Comparison of ENCODE assay signal across 9 mouse cellular contexts in genomic region chr3:127457761-127458419, GRCm38 (mm10). TPM values are rescaled to one million over a fixed set of nuclear protein-coding genes. Genes with fewer than 3 reads are reported as not detected.
DNase-seq lines count a peak whose midpoint lies in the region; ATAC-seq and TF ChIP-seq lines count a peak whose summit lies in the region.
"Had no signal": no experiment of that assay in that cellular context is flagged by ENCODE, and none has a peak within 500 bp of the region (broad histone marks: within the 10 kb centered on the region; RNA-seq: fewer than 3 reads in every experiment).

No protein-coding gene starts in this region.

- no peaks in the 10 kb centered on the region for H3K9me3 ChIP-seq in hindbrain, postnatal 0 days (ENCODE audit: low read length)
- no peaks in the 10 kb centered on the region for H3K9me3 ChIP-seq in hindbrain, embryonic 14.5 days (ENCODE audit: control insufficient read depth, low read length)
- no peaks in the 10 kb centered on the region for H3K9me3 ChIP-seq in ES-Bruce4 (replicated peaks; ENCODE audit: control insufficient read depth, insufficient read depth, low read length, poor library complexity, severe bottlenecking)
- H3K9me3 ChIP-seq: hindbrain, embryonic 15.5 days; megakaryocyte, embryonic 14.5 days had no signal

- H3K27ac ChIP-seq in hindbrain, postnatal 0 days = no peak overlapping the region
- H3K27ac ChIP-seq in hindbrain, embryonic 14.5 days = no peak overlapping the region
- H3K27ac ChIP-seq in ES-Bruce4 (ENCODE audit: insufficient read depth, low read length) = peak overlapping the region; percentile 73
- no peak overlapping the region for H3K27ac ChIP-seq in liver, adult 2 months (replicated peaks; ENCODE audit: insufficient read depth, low read depth, low read length)
- H3K27ac ChIP-seq: hindbrain, embryonic 15.5 days had no signal

- peak; percentile 17; the same call in 1 of the 2 replicates for TF ChIP-seq CTCF in hindbrain, postnatal 0 days (IDR thresholded peaks at IDR 0.05; ENCODE audit: low read depth)
- TF ChIP-seq CTCF in ES-Bruce4 (IDR thresholded peaks at IDR 0.05; ENCODE audit: low read depth, low read length) (peak; percentile 25), Patski (IDR thresholded peaks at IDR 0.05) (peak; percentile 62)
- no peak for TF ChIP-seq CTCF in liver, adult 2 months (IDR thresholded peaks at IDR 0.05; ENCODE audit: low read depth, low read length)

- H3K27me3 ChIP-seq in hindbrain, postnatal 0 days (ENCODE audit: insufficient read depth, low read length) = no peaks in the 10 kb centered on the region
- no peaks in the 10 kb centered on the region for H3K27me3 ChIP-seq in hindbrain, embryonic 14.5 days (ENCODE audit: control insufficient read depth, insufficient read depth, low read length)
- H3K27me3 ChIP-seq in ES-Bruce4 (ENCODE audit: control insufficient read depth, insufficient read depth, low read length, poor library complexity, severe bottlenecking) = no peaks in the 10 kb centered on the region
- H3K27me3 ChIP-seq in Patski = no peaks in the 10 kb centered on the region
- H3K27me3 ChIP-seq in liver, adult 2 months (ENCODE audit: control insufficient read depth, insufficient read depth, low read length) = no peaks in the 10 kb centered on the region
- H3K27me3 ChIP-seq: hindbrain, embryonic 15.5 days had no signal

- H3K79me2 ChIP-seq in liver, adult 2 months (ENCODE audit: control insufficient read depth, insufficient read depth, low read length) = no peaks in the 10 kb centered on the region

- no peak overlapping the region for H3K4me2 ChIP-seq in hindbrain, postnatal 0 days (ENCODE audit: low read depth, low read length)
- no peak overlapping the region for H3K4me2 ChIP-seq in hindbrain, embryonic 14.5 days (replicated peaks)
- H3K4me2 ChIP-seq: hindbrain, embryonic 15.5 days had no signal

- ATAC-seq in hindbrain, postnatal 0 days = no peak
- no peak for ATAC-seq in hindbrain, embryonic 14.5 days (ENCODE audit: low FRiP score)
- ATAC-seq in Patski = no peak

- POLR2A ChIA-PET in Patski (lab: Charles Lee) = interaction anchor here (0.7 kb wide), 1 partner anchor 152 kb away, joined by 3 read pairs; no protein-coding TSS in a partner anchor

- H3K4me3 ChIP-seq in hindbrain, postnatal 0 days (ENCODE audit: low read length) = no peak overlapping the region
- no peak overlapping the region for H3K4me3 ChIP-seq in hindbrain, embryonic 14.5 days (replicated peaks; ENCODE audit: low read length)
- H3K4me3 ChIP-seq in ES-Bruce4 (ENCODE audit: low read depth, low read length) = no peak overlapping the region
- no peak overlapping the region for H3K4me3 ChIP-seq in liver, adult 2 months (ENCODE audit: insufficient read depth, low read depth, low read length)
- H3K4me3 ChIP-seq: hindbrain, embryonic 15.5 days; megakaryocyte, embryonic 14.5 days had no signal

- TF ChIP-seq POLR2A in ES-Bruce4 (IDR thresholded peaks at IDR 0.05; ENCODE audit: insufficient read depth, low read length) = no peak
- TF ChIP-seq POLR2A in liver, adult 2 months (IDR thresholded peaks at IDR 0.05; ENCODE audit: extremely low read depth, insufficient read depth, low read length) = no peak

- no peak overlapping the region for H3K9ac ChIP-seq in hindbrain, postnatal 0 days (replicated peaks; ENCODE audit: low read length)
- H3K9ac ChIP-seq in hindbrain, embryonic 14.5 days = no peak overlapping the region
- peak overlapping the region; percentile 40 for H3K9ac ChIP-seq in ES-Bruce4 (ENCODE audit: low read depth, poor library complexity, severe bottlenecking)
- no peak overlapping the region for H3K9ac ChIP-seq in liver, adult 2 months (ENCODE audit: low read depth, low read length)
- H3K9ac ChIP-seq: hindbrain, embryonic 15.5 days had no signal

- DNase-seq in hindbrain, postnatal 0 days (ENCODE audit: low spot score) = peak; percentile 28
- no peak for DNase-seq in hindbrain, embryonic 14.5 days (ENCODE audit: low spot score)
- no peak for DNase-seq in Patski (ENCODE audit: low read depth, low spot score)
- peak; percentile 12 for DNase-seq in liver, adult 2 months (ENCODE audit: extremely low read depth, low read depth, low spot score)
- no peak for DNase-seq in B cell, adult 2 months
- no peak for DNase-seq in spleen, adult 12 weeks (ENCODE audit: low spot score)

- in situ Hi-C loops in Patski (cut with MboI; ENCODE audit: low pct_unique_long_range_greater_than_20kb) = no loop called here

- H3K36me3 ChIP-seq in hindbrain, postnatal 0 days (ENCODE audit: insufficient read depth, low read length) = no peaks in the 10 kb centered on the region
- H3K36me3 ChIP-seq in hindbrain, embryonic 14.5 days (replicated peaks; ENCODE audit: control insufficient read depth, insufficient read depth) = no peaks in the 10 kb centered on the region
- H3K36me3 ChIP-seq in ES-Bruce4 (ENCODE audit: control insufficient read depth, insufficient read depth, low read length, poor library complexity, severe bottlenecking) = no peaks in the 10 kb centered on the region
- no peaks in the 10 kb centered on the region for H3K36me3 ChIP-seq in liver, adult 2 months (ENCODE audit: control insufficient read depth, insufficient read depth, low read length)
- H3K36me3 ChIP-seq: hindbrain, embryonic 15.5 days had no signal

- H3K4me1 ChIP-seq in hindbrain, postnatal 0 days (ENCODE audit: insufficient read depth, low read length) = no peaks in the 10 kb centered on the region
- H3K4me1 ChIP-seq in hindbrain, embryonic 14.5 days (replicated peaks; ENCODE audit: control insufficient read depth, insufficient read depth, low read length) = no peaks in the 10 kb centered on the region
- peaks cover 3% of the 10 kb centered on the region for H3K4me1 ChIP-seq in ES-Bruce4 (ENCODE audit: control insufficient read depth, insufficient read depth, low read length)
- no peaks in the 10 kb centered on the region for H3K4me1 ChIP-seq in liver, adult 2 months (ENCODE audit: control insufficient read depth, insufficient read depth, low read length)
- H3K4me1 ChIP-seq: hindbrain, embryonic 15.5 days; megakaryocyte, embryonic 14.5 days had no signal

- no peak for TF ChIP-seq EP300 in ES-Bruce4 (IDR thresholded peaks at IDR 0.05; ENCODE audit: insufficient read depth, low read depth, low read length)

- WGBS in hindbrain, postnatal 0 days = 49% methylated on average over 5 of the region's 5 CpGs
- WGBS in hindbrain, embryonic 14.5 days = 37% methylated on average over 5 of the region's 5 CpGs
- WGBS in liver, adult 2 months = 38% methylated on average over 5 of the region's 5 CpGs

- CTCF ChIA-PET in Patski (lab: Charles Lee) = interaction anchor here (0.9 to 2.5 kb wide), 4 partner anchors 26 to 143 kb away, joined by 3 to 7 read pairs (median 4); no protein-coding TSS in a partner anchor

RNA-seq across cellular contexts. Expression of gene Ank2, which starts 41.3 kb away (rescaled TPM):
- 497 and 567 TPM in 2 replicates for total RNA-seq in hindbrain, postnatal 0 days (2014; rRNA removed)
- polyA plus RNA-seq in hindbrain, postnatal 0 days (2015; fragmentation: Nextera tagmentation; extraction: Ambion mirVana) = 193 and 195 TPM in 2 replicates
- polyA plus RNA-seq in hindbrain, embryonic 14.5 days (2014; fragmentation: Nextera tagmentation; extraction: Ambion mirVana) = 180 and 204 TPM in 2 replicates
- 29.9 and 31.4 TPM in 2 replicates for polyA plus RNA-seq in ES-Bruce4 (2011; ENCODE audit: insufficient read depth, insufficient read length, low read depth, missing spikeins)
- polyA plus RNA-seq in Patski (2021) = 47.7 TPM
- 5.6 and 9.1 TPM in 2 replicates for total RNA-seq in liver, adult 2 months (2014; rRNA removed)
- polyA plus RNA-seq in liver, adult 2 months (2012; rRNA removed) = 1.2 TPM in 2 replicates

Comparison
In these comparisons a context has a peak if more than half of its experiments do, and no peak if none do; other contexts are left out.
1. DNase-seq: peak in hindbrain, postnatal 0 days (single experiment) and liver, adult 2 months (single experiment); none in hindbrain, embryonic 14.5 days (single experiment), Patski (single experiment), B cell, adult 2 months (0 of 2) and spleen, adult 12 weeks (single experiment).
2. RNA of gene Ank2, which starts 41.3 kb away (polyA plus RNA-seq): 180 to 204 TPM in hindbrain, embryonic 14.5 days, 193 to 195 TPM in hindbrain, postnatal 0 days, 47.7 TPM in Patski (single experiment) and 29.9 to 31.4 TPM in ES-Bruce4; 1.2 TPM in liver, adult 2 months; every median in the first group is over 10 times any median in the second.